Mouse (Mus musculus): ENCODE results near the gene Zfp810. TPM values are rescaled to one million over a fixed set of nuclear protein-coding genes. Genes with fewer than 3 reads are reported as not detected.

The Zfp810 gene
- polyA plus RNA-seq, 1 experiment from 2014 or later = 13.6 TPM

DNA sequence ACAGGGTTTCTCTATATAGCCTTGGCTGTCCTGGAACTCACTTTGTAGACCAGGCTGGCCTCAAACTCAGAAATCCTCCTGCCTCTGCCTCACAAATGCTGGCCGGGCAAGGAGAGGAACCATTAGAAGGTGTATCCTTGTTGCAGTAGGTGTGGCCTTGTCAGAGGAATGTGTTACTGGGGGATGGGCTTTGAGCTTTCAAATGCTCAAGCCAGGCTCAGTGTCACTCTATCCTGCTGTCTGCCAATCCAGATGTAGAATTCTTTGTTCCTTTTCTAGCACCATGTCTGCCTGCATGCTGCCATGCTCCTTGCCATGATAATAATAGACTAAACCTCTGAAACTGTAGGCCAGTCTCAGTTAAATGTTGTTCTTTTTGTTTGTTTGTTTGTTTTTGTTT lies 5.2 kb downstream of the Zfp810 start:
- peaks cover 13% of the 10 kb centered on the region for H3K9me3 ChIP-seq (ENCODE audit: control insufficient read depth, low read length)
- no peak for ATAC-seq (ENCODE audit: low read depth)
- WGBS = 83% methylated on average over 1 of the region's 1 CpGs
- H3K27ac ChIP-seq (replicated peaks; ENCODE audit: low read depth, low read length) = no peak overlapping the region
- no peaks in the 10 kb centered on the region for H3K4me1 ChIP-seq (ENCODE audit: control insufficient read depth, insufficient read depth, low read length)
- H3K4me2 ChIP-seq (ENCODE audit: low read depth, low read length) = no peak overlapping the region
- peaks cover 76% of the 10 kb centered on the region for H3K36me3 ChIP-seq (ENCODE audit: control insufficient read depth, insufficient read depth, low read length)
- no peaks in the 10 kb centered on the region for H3K27me3 ChIP-seq (replicated peaks; ENCODE audit: control insufficient read depth, insufficient read depth, low read length)
- H3K4me3 ChIP-seq (ENCODE audit: low read depth, low read length) = no peak overlapping the region
- DNase-seq (ENCODE audit: low spot score) = no peak
- no peak overlapping the region for H3K9ac ChIP-seq (ENCODE audit: low read depth, low read length)

GRCm38 (mm10) chr9:22278733-22279132 lies 28.7 kb downstream of the Zfp810 start:
- Histone ChIP-seq H3K9ac (ENCODE audit: low read depth, low read length) (no peak overlapping the region), H3K27ac (replicated peaks; ENCODE audit: low read depth, low read length) (no peak overlapping the region), H3K4me1 (ENCODE audit: control insufficient read depth, insufficient read depth, low read length) (no peaks in the 10 kb centered on the region), H3K36me3 (ENCODE audit: control insufficient read depth, insufficient read depth, low read length) (peaks cover 83% of the 10 kb centered on the region), H3K4me2 (ENCODE audit: low read depth, low read length) (no peak overlapping the region), H3K9me3 (ENCODE audit: control insufficient read depth, low read length) (peaks cover 91% of the 10 kb centered on the region), H3K27me3 (replicated peaks; ENCODE audit: control insufficient read depth, insufficient read depth, low read length) (no peaks in the 10 kb centered on the region), H3K4me3 (ENCODE audit: low read depth, low read length) (no peak overlapping the region)
- no peak for DNase-seq (ENCODE audit: low spot score)
- no peak for ATAC-seq (ENCODE audit: low read depth)
- WGBS = 98% methylated on average over 4 of the region's 4 CpGs

DNA sequence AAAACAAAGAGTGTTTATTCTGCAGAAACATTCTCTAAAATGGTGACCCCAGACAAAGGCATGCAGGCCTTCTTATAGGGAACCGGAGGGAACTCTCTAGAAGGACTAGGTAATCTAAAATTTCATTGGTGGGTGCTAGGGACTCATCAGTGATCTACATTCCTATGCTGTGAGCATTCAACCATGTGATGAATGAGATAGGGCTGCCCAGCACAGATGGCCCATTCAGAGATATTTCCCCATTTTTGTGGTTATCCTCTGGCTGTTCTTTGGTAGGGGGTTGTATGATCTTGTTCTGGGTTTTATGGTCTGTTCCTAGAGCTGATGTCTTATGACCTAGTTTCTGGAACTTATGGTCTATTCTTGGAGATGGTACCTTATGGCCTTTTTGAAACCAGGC lies 38.6 kb downstream of the Zfp810 start:
- Histone ChIP-seq H3K27ac (replicated peaks; ENCODE audit: low read depth, low read length) (no peak overlapping the region), H3K4me2 (ENCODE audit: low read depth, low read length) (no peak overlapping the region), H3K4me3 (ENCODE audit: low read depth, low read length) (no peak overlapping the region), H3K36me3 (ENCODE audit: control insufficient read depth, insufficient read depth, low read length) (peaks cover 8% of the 10 kb centered on the region; the same call in 1 of the 2 replicates), H3K27me3 (replicated peaks; ENCODE audit: control insufficient read depth, insufficient read depth, low read length) (no peaks in the 10 kb centered on the region), H3K9me3 (ENCODE audit: control insufficient read depth, low read length) (peaks cover 24% of the 10 kb centered on the region), H3K4me1 (ENCODE audit: control insufficient read depth, insufficient read depth, low read length) (no peaks in the 10 kb centered on the region), H3K9ac (ENCODE audit: low read depth, low read length) (no peak overlapping the region)
- ATAC-seq (ENCODE audit: low read depth) (no peak), DNase-seq (ENCODE audit: low spot score) (no peak)
- 100% methylated on average over 1 of the region's 1 CpGs for whole genome bisulfite sequencing

- no peak for ATAC-seq (ENCODE audit: low read depth)
- WGBS = 90% methylated on average over 10 of the region's 10 CpGs
Observed at GRCm38 (mm10) chr9:22262611-22263010, 44.8 kb downstream of the Zfp810 start.

DNA sequence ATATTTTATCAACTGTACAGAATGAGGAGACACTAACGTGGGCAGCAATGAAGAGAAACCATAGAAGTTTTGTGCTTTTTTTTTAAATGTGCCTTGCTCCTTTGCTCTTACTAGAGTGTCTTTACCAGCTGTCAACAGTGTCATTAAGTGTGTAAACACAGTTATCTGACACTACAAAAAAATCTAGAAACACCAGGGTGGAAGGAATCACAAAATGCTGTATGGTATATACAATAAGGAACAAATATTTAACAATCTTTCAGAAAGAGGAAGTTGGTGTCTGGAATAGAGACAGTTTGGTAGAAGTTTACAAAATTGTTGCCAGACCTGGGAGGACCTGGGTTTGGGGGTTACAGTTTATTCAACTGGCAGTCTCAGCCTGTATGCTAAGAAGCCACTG lies 45.9 kb downstream of the Zfp810 start:
- no peak overlapping the region for H3K4me2 ChIP-seq (ENCODE audit: low read depth, low read length)
- no peak for DNase-seq (ENCODE audit: low spot score)
- no peaks in the 10 kb centered on the region for H3K27me3 ChIP-seq (replicated peaks; ENCODE audit: control insufficient read depth, insufficient read depth, low read length)
- H3K9ac ChIP-seq (ENCODE audit: low read depth, low read length) = no peak overlapping the region
- H3K36me3 ChIP-seq (ENCODE audit: control insufficient read depth, insufficient read depth, low read length) = peaks cover 6% of the 10 kb centered on the region; the same call in 1 of the 2 replicates
- no peak overlapping the region for H3K27ac ChIP-seq (replicated peaks; ENCODE audit: low read depth, low read length)
- peaks cover 4% of the 10 kb centered on the region; the same call in 1 of the 2 replicates for H3K9me3 ChIP-seq (ENCODE audit: control insufficient read depth, low read length)
- no peaks in the 10 kb centered on the region for H3K4me1 ChIP-seq (ENCODE audit: control insufficient read depth, insufficient read depth, low read length)
- no peak for ATAC-seq (ENCODE audit: low read depth)
- no peak overlapping the region for H3K4me3 ChIP-seq (ENCODE audit: low read depth, low read length)
- WGBS = 76% methylated on average over 1 of the region's 1 CpGs

More at GRCm38 (mm10) chr9:22262611-22263010, 44.8 kb downstream of the Zfp810 start:
- no peaks in the 10 kb centered on the region for H3K27me3 ChIP-seq (replicated peaks; ENCODE audit: control insufficient read depth, insufficient read depth, low read length)
- no peak for DNase-seq (ENCODE audit: low spot score)
- H3K4me2 ChIP-seq (ENCODE audit: low read depth, low read length) = no peak overlapping the region
- peaks cover 10% of the 10 kb centered on the region; the same call in 1 of the 2 replicates for H3K9me3 ChIP-seq (ENCODE audit: control insufficient read depth, low read length)
- H3K4me3 ChIP-seq (ENCODE audit: low read depth, low read length) = no peak overlapping the region
- H3K4me1 ChIP-seq (ENCODE audit: control insufficient read depth, insufficient read depth, low read length) = no peaks in the 10 kb centered on the region
- H3K27ac ChIP-seq (replicated peaks; ENCODE audit: low read depth, low read length) = no peak overlapping the region
- no peaks in the 10 kb centered on the region for H3K36me3 ChIP-seq (ENCODE audit: control insufficient read depth, insufficient read depth, low read length)
- no peak overlapping the region for H3K9ac ChIP-seq (ENCODE audit: low read depth, low read length)

DNA sequence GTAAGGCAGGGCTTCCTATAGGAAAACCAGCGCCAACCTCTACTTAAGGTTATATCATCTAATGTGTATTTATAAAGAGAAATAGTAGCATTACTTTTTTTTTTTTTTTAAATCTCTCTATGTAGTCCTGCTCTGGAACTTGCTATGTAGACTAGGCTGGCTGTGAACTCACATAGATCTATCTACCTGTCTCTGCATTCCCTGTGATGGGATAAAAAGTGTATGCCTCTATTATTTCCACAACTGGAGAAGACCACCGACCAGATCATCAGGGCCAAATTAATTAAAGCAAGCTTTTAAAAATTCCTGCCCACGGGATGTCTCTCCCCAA lies 47.4 kb downstream of the Zfp810 start:
- DNase-seq (ENCODE audit: low spot score) (no peak), ATAC-seq (ENCODE audit: low read depth) (no peak)
- Histone ChIP-seq H3K36me3 (ENCODE audit: control insufficient read depth, insufficient read depth, low read length) (peaks cover 21% of the 10 kb centered on the region), H3K4me1 (ENCODE audit: control insufficient read depth, insufficient read depth, low read length) (no peaks in the 10 kb centered on the region), H3K9me3 (ENCODE audit: control insufficient read depth, low read length) (peaks cover 9% of the 10 kb centered on the region), H3K9ac (ENCODE audit: low read depth, low read length) (peak overlapping the region; percentile 75), H3K4me2 (ENCODE audit: low read depth, low read length) (peak overlapping the region; percentile 67), H3K4me3 (ENCODE audit: low read depth, low read length) (peak overlapping the region; percentile 59), H3K27me3 (replicated peaks; ENCODE audit: control insufficient read depth, insufficient read depth, low read length) (no peaks in the 10 kb centered on the region), H3K27ac (replicated peaks; ENCODE audit: low read depth, low read length) (no peak overlapping the region)
- 20% methylated on average over 3 of the region's 3 CpGs for WGBS

GRCm38 (mm10) chr9:22259184-22260091 lies 48.0 kb downstream of the Zfp810 start, which contains the start of gene Zfp599:
TSS of gene Zfp599 (minus strand) at chr9:22259895.
- Histone ChIP-seq H3K27ac (replicated peaks; ENCODE audit: low read depth, low read length) (no peak within 1 kb of the TSS), H3K27me3 (replicated peaks; ENCODE audit: control insufficient read depth, insufficient read depth, low read length) (no peaks in the 10 kb centered on the region), H3K36me3 (ENCODE audit: control insufficient read depth, insufficient read depth, low read length) (peaks cover 25% of the 10 kb centered on the region), H3K9me3 (ENCODE audit: control insufficient read depth, low read length) (peaks cover 12% of the 10 kb centered on the region), H3K9ac (ENCODE audit: low read depth, low read length) (peak within 1 kb of the TSS; percentile 75), H3K4me2 (ENCODE audit: low read depth, low read length) (peak within 1 kb of the TSS; percentile 67), H3K4me1 (ENCODE audit: control insufficient read depth, insufficient read depth, low read length) (no peaks in the 10 kb centered on the region), H3K4me3 (ENCODE audit: low read depth, low read length) (peak within 1 kb of the TSS; percentile 59)
- ATAC-seq (ENCODE audit: low read depth) (peak; percentile 97), DNase-seq (ENCODE audit: low spot score) (peak; percentile 91)
- 1% methylated on average over 34 of the region's 35 CpGs for WGBS

- H3K4me1 ChIP-seq (ENCODE audit: control insufficient read depth, insufficient read depth, low read length) = no peaks in the 10 kb centered on the region
- peak overlapping the region; percentile 75 for H3K9ac ChIP-seq (ENCODE audit: low read depth, low read length)
- peak overlapping the region; percentile 67 for H3K4me2 ChIP-seq (ENCODE audit: low read depth, low read length)
- H3K27me3 ChIP-seq (replicated peaks; ENCODE audit: control insufficient read depth, insufficient read depth, low read length) = no peaks in the 10 kb centered on the region
- DNase-seq (ENCODE audit: low spot score) = no peak
- WGBS = 84% methylated on average over 8 of the region's 8 CpGs
- H3K9me3 ChIP-seq (ENCODE audit: control insufficient read depth, low read length) = peaks cover 18% of the 10 kb centered on the region
- ATAC-seq (ENCODE audit: low read depth) = no peak
- peaks cover 32% of the 10 kb centered on the region for H3K36me3 ChIP-seq (ENCODE audit: control insufficient read depth, insufficient read depth, low read length)
- no peak overlapping the region for H3K27ac ChIP-seq (replicated peaks; ENCODE audit: low read depth, low read length)
- H3K4me3 ChIP-seq (ENCODE audit: low read depth, low read length) = peak overlapping the region; percentile 59
Observed at GRCm38 (mm10) chr9:22258784-22259183, 48.7 kb downstream of the Zfp810 start.

DNA sequence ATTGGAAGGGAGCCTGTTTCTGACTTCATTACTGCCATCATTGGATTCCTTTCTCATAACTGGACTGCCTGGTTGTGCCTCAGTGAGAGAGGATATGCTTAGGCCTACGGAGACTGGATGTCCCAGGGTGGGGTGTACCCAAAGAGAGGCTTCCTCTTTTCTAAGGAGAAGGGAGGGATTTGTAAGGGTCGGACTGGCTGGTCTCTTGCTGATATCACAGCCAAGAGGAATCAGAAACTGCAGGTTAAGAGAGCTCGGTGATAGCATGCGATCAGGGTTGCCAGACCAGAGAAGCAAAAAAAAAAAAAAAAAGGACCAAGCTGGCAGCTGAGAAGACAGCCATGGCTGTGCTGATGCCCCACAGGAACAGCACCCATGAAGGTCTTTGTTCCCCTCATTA lies 50.9 kb downstream of the Zfp810 start:
- Histone ChIP-seq H3K27ac (replicated peaks; ENCODE audit: low read depth, low read length) (no peak overlapping the region), H3K9me3 (ENCODE audit: control insufficient read depth, low read length) (peaks cover 29% of the 10 kb centered on the region), H3K36me3 (ENCODE audit: control insufficient read depth, insufficient read depth, low read length) (peaks cover 51% of the 10 kb centered on the region), H3K27me3 (replicated peaks; ENCODE audit: control insufficient read depth, insufficient read depth, low read length) (no peaks in the 10 kb centered on the region), H3K9ac (ENCODE audit: low read depth, low read length) (no peak overlapping the region), H3K4me1 (ENCODE audit: control insufficient read depth, insufficient read depth, low read length) (no peaks in the 10 kb centered on the region), H3K4me3 (ENCODE audit: low read depth, low read length) (no peak overlapping the region), H3K4me2 (ENCODE audit: low read depth, low read length) (no peak overlapping the region)
- 92% methylated on average over 4 of the region's 4 CpGs for WGBS
- no peak for DNase-seq (ENCODE audit: low spot score)
- no peak for ATAC-seq (ENCODE audit: low read depth)
